Mouse (Mus musculus) embryonic facial prominence, embryonic 13.5 days (tissue): Measurements from ENCODE around the gene Gm9049. TPM values are rescaled to one million over a fixed set of nuclear protein-coding genes. Genes with fewer than 3 reads are reported as not detected.

Source experiments
- polyA plus RNA-seq: library from polyadenylated mRNA; unstranded; fragments of >200 nt; fragmentation: Nextera tagmentation; extraction: Ambion mirVana; gene quantifications from 2 replicates; pipeline ENCODE4 v1.2.1, GENCODE M21; 2015

The Gm9049 gene
- polyA plus RNA-seq, 1 experiment from 2014 or later, result not detected

Other genes with a start within 250 kb of the Gm9049 start
- gene Mdm1, start 212.3 kb downstream of the Gm9049 start, polyA plus RNA-seq, result 39.6 and 40.8 TPM in 2 replicates
- gene Il22, start 149.2 kb downstream of the Gm9049 start, polyA plus RNA-seq, result not detected in 2 replicates
- gene Gm32717, start 113.3 kb downstream of the Gm9049 start, polyA plus RNA-seq, result 0.15 TPM in 1 of 2 replicates, not detected in the other
- gene Gm32802, start 95.4 kb downstream of the Gm9049 start, polyA plus RNA-seq, result 0.15 TPM in 1 of 2 replicates, not detected in the other
- not detected in 2 replicates for gene Iltifb, start 59.1 kb downstream of the Gm9049 start, polyA plus RNA-seq
- not detected in 2 replicates for gene Gm9040, start 27.1 kb downstream of the Gm9049 start, polyA plus RNA-seq
- not detected in 2 replicates for gene Gm9044, start 21.7 kb downstream of the Gm9049 start, polyA plus RNA-seq
- gene Gm9045, start 16.3 kb downstream of the Gm9049 start, polyA plus RNA-seq, result 0.21 TPM in 1 of 2 replicates, not detected in the other
- not detected in 2 replicates for gene Gm9046, start 10.8 kb downstream of the Gm9049 start, polyA plus RNA-seq
- gene Gm9048, start 5.4 kb downstream of the Gm9049 start, polyA plus RNA-seq, result not detected in 2 replicates
- not detected in 2 replicates for gene Ifng, start 86.9 kb upstream of the Gm9049 start, polyA plus RNA-seq